Mouse (Mus musculus) limb, embryonic 11.5 days (tissue): ENCODE results near the gene Pcbp3. TPM values are rescaled to one million over a fixed set of nuclear protein-coding genes. Genes with fewer than 3 reads are reported as not detected.

Source experiments
- ATAC-seq: fragments of 200-750 bp; cut with Nextera tagmentation; 2 replicates; pipeline ENCODE4 v1.8.0; 2017; ENCODE audit warnings: low read depth; ENCODE audit not compliant: insufficient number of reproducible peaks, low FRiP score, low TSS enrichment
- DNase-seq: peaks from one replicate; pipeline ENCODE4 v3.0.0-alpha.2; 2015; ENCODE audit warnings: low spot score
- H3K27ac ChIP-seq: fragments of 300-500 bp; sonication (generic); replicated peaks from 2 replicates; pipeline ENCODE4 v1.5.1; 2014; ENCODE audit warnings: low read depth, mild to moderate bottlenecking, low read length
- H3K27me3 ChIP-seq: fragments of 300-500 bp; sonication (generic); 2 replicates; pipeline ENCODE4 v1.6.1; 2014; ENCODE audit warnings: mild to moderate bottlenecking, low read length, mixed read lengths; ENCODE audit not compliant: control insufficient read depth, insufficient read depth
- H3K36me3 ChIP-seq: fragments of 300-500 bp; sonication (generic); 2 replicates; pipeline ENCODE4 v1.6.1; 2014; ENCODE audit warnings: mild to moderate bottlenecking, low read length, moderate library complexity, mixed read lengths; ENCODE audit not compliant: control insufficient read depth, insufficient read depth
- H3K4me1 ChIP-seq: fragments of 300-500 bp; sonication (generic); 2 replicates; pipeline ENCODE4 v1.6.1; 2014; ENCODE audit warnings: low read length, mixed read lengths; ENCODE audit not compliant: control insufficient read depth, insufficient read depth
- H3K4me2 ChIP-seq: fragments of 300-500 bp; sonication (generic); 2 replicates; pipeline ENCODE4 v1.6.1; 2014; ENCODE audit warnings: low read depth, mild to moderate bottlenecking, moderate library complexity; ENCODE audit not compliant: severe bottlenecking
- H3K4me3 ChIP-seq: fragments of 300-500 bp; sonication (generic); 2 replicates; pipeline ENCODE4 v1.5.1; 2014; ENCODE audit warnings: low read depth, low read length
- H3K9ac ChIP-seq: fragments of 300-500 bp; sonication (generic); 2 replicates; pipeline ENCODE4 v1.6.1; 2014; ENCODE audit warnings: mild to moderate bottlenecking, low read length
- H3K9me3 ChIP-seq: fragments of 300-500 bp; sonication (generic); 2 replicates; pipeline ENCODE4 v1.6.1; 2016; ENCODE audit warnings: low read length; ENCODE audit not compliant: control insufficient read depth
- WGBS: fragments of 180-500 bp; shearing (Covaris S2); extraction: QIAGEN DNeasy Blood & Tissue Kit; methylation state at CpG from one replicate; pipeline ENCODE4 v1.1.7; 2014; 5-methylcytosine and 5-hydroxymethylcytosine counted together
- polyA plus RNA-seq: library from polyadenylated mRNA; unstranded; fragments of >200 nt; fragmentation: Nextera tagmentation; extraction: Ambion mirVana; gene quantifications from 2 replicates; pipeline ENCODE4 v1.2.1, GENCODE M21; 2014

Pcbp3 gene
- polyA plus RNA-seq, 1 experiment from 2014 or later, result 19.4 TPM

GRCm38 (mm10) chr10:76835497-76836357, 126.0 kb downstream of the Pcbp3 start:
- no peak overlapping the region for H3K9ac ChIP-seq
- H3K9me3 ChIP-seq, result no peaks in the 10 kb centered on the region
- ATAC-seq (peak; percentile 39; the same call in 1 of the 2 replicates), DNase-seq (peak; percentile 91)
- H3K4me3 ChIP-seq, result no peak overlapping the region
- H3K27ac ChIP-seq, result no peak overlapping the region
- no peaks in the 10 kb centered on the region for H3K27me3 ChIP-seq
- H3K4me1 ChIP-seq, result no peaks in the 10 kb centered on the region
- no peak overlapping the region for H3K4me2 ChIP-seq
- H3K36me3 ChIP-seq, result no peaks in the 10 kb centered on the region
- 56% methylated on average over 14 of the region's 14 CpGs for WGBS

- Histone ChIP-seq H3K9me3 (no peaks in the 10 kb centered on the region; the same call in 1 of the 2 replicates), H3K4me1 (no peaks in the 10 kb centered on the region), H3K27ac (no peak overlapping the region), H3K4me2 (no peak overlapping the region), H3K36me3 (no peaks in the 10 kb centered on the region), H3K9ac (no peak overlapping the region), H3K27me3 (no peaks in the 10 kb centered on the region), H3K4me3 (no peak overlapping the region)
- ATAC-seq, result no peak
- 85% methylated on average over 1 of the region's 1 CpGs for WGBS
- DNase-seq, result no peak
These were observed 128.8 kb downstream of the Pcbp3 start for GRCm38 (mm10) chr10:76832841-76833240.

DNA sequence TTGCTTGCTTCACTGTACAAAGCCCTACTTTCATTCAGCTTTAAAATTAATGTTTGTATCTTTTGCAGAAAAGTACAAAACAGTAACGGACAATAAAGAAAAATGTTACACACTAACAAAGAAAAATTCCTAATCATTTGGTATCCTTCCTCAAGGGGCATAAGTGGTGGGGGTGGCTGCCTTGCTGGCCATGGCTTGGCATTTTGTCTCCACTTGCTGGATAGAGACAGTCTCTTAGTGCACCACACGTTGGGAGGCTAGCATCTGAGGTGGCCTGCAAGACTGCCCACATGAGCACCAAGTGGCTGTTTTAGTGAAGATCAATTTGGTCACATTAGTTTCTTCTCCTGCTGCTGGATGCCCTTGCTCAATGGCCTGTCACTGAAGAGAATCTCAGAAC, 129.8 kb downstream of the Pcbp3 start:
- no peak for ATAC-seq
- no peaks in the 10 kb centered on the region for H3K36me3 ChIP-seq
- no peak for DNase-seq
- H3K27ac ChIP-seq, result no peak overlapping the region
- no peak overlapping the region for H3K4me2 ChIP-seq
- H3K4me3 ChIP-seq, result no peak overlapping the region
- H3K9ac ChIP-seq, result no peak overlapping the region
- H3K4me1 ChIP-seq, result no peaks in the 10 kb centered on the region
- WGBS, result 92% methylated on average over 2 of the region's 2 CpGs
- no peaks in the 10 kb centered on the region; the same call in 1 of the 2 replicates for H3K9me3 ChIP-seq
- no peaks in the 10 kb centered on the region for H3K27me3 ChIP-seq

- no peak overlapping the region for H3K9ac ChIP-seq
- no peak for ATAC-seq
- H3K27me3 ChIP-seq, result no peaks in the 10 kb centered on the region
- no peak overlapping the region for H3K4me2 ChIP-seq
- H3K4me1 ChIP-seq, result no peaks in the 10 kb centered on the region
- no peak for DNase-seq
- H3K27ac ChIP-seq, result no peak overlapping the region
- WGBS, result 84% methylated on average over 1 of the region's 1 CpGs
- H3K9me3 ChIP-seq, result no peaks in the 10 kb centered on the region; the same call in 1 of the 2 replicates
- H3K36me3 ChIP-seq, result no peaks in the 10 kb centered on the region
- H3K4me3 ChIP-seq, result no peak overlapping the region
These were observed 130.5 kb downstream of the Pcbp3 start for GRCm38 (mm10) chr10:76831151-76831550.

DNA sequence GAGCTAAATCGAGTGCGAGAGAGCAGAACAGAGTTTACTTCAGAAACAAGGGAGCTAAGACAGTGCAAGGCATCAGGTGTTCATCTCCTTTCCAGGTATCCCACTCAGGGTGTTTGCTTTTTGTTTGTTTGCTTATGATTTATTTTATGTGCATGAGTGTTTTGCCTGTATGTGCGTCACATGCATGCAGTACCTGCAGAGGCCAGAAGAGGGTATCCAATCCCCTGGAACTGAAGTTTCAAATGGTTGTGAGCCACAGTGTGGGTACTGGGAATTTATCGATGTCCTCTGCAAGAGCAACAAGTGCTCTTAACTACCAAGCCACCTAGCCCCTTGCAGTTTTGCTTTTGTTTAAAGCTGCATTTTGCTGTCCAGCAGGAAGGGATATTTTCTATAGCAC, 132.8 kb downstream of the Pcbp3 start:
- Histone ChIP-seq H3K9me3 (no peaks in the 10 kb centered on the region; the same call in 1 of the 2 replicates), H3K4me3 (no peak overlapping the region), H3K4me1 (no peaks in the 10 kb centered on the region), H3K4me2 (no peak overlapping the region), H3K36me3 (no peaks in the 10 kb centered on the region), H3K27me3 (no peaks in the 10 kb centered on the region), H3K27ac (no peak overlapping the region), H3K9ac (no peak overlapping the region)
- ATAC-seq (no peak), DNase-seq (no peak)
- 95% methylated on average over 4 of the region's 4 CpGs for WGBS

- no peaks in the 10 kb centered on the region for H3K36me3 ChIP-seq
- H3K4me1 ChIP-seq, result no peaks in the 10 kb centered on the region
- ATAC-seq (no peak), DNase-seq (no peak)
- no peak overlapping the region for H3K9ac ChIP-seq
- no peak overlapping the region for H3K4me3 ChIP-seq
- no peak overlapping the region for H3K4me2 ChIP-seq
- whole genome bisulfite sequencing, result 87% methylated on average over 8 of the region's 8 CpGs
- H3K27ac ChIP-seq, result no peak overlapping the region
- H3K27me3 ChIP-seq, result no peaks in the 10 kb centered on the region
- H3K9me3 ChIP-seq, result no peaks in the 10 kb centered on the region
These were observed 139.0 kb downstream of the Pcbp3 start for GRCm38 (mm10) chr10:76822698-76823097.

- no peaks in the 10 kb centered on the region for H3K9me3 ChIP-seq
- H3K36me3 ChIP-seq, result no peaks in the 10 kb centered on the region
- ATAC-seq (no peak), DNase-seq (no peak)
- no peak overlapping the region for H3K4me2 ChIP-seq
- no peaks in the 10 kb centered on the region for H3K27me3 ChIP-seq
- no peaks in the 10 kb centered on the region for H3K4me1 ChIP-seq
- no peak overlapping the region for H3K27ac ChIP-seq
- WGBS, result 72% methylated on average over 2 of the region's 2 CpGs
- no peak overlapping the region for H3K4me3 ChIP-seq
- H3K9ac ChIP-seq, result no peak overlapping the region
These were observed 142.4 kb downstream of the Pcbp3 start for GRCm38 (mm10) chr10:76819321-76819720.

DNA sequence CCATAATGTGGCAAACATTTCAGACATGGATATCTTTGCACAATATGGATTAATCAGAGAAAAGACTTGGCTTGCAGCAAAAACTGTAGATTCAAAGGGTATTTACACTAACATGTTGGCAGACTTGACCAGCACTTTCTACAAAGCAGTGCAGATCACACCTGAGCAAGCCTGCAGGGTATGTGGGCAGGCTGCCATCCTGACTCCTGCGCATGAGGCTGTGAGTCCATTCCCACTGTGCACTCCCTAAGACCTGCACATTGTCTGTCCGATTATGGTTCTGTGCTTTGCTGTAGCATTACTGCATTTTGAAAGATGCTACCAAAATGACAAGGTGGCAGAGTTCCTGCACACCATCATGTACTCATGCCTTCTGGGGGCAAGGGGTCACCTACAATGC, 143.3 kb downstream of the Pcbp3 start:
- H3K27me3 ChIP-seq, result no peaks in the 10 kb centered on the region
- no peaks in the 10 kb centered on the region for H3K36me3 ChIP-seq
- H3K9ac ChIP-seq, result no peak overlapping the region
- no peak overlapping the region for H3K4me2 ChIP-seq
- ATAC-seq (no peak), DNase-seq (no peak)
- H3K4me3 ChIP-seq, result no peak overlapping the region
- no peaks in the 10 kb centered on the region for H3K9me3 ChIP-seq
- WGBS, result 98% methylated on average over 2 of the region's 2 CpGs
- no peak overlapping the region for H3K27ac ChIP-seq
- no peaks in the 10 kb centered on the region for H3K4me1 ChIP-seq
